Mouse (Mus musculus) T-cell, adult 2 months (primary cell): ENCODE data around the gene Nsd2.
"Not testable (repeated sequence)": the region's sequence is repeated elsewhere in the genome, so short reads cannot be mapped to it uniquely, and the experiment has no call there.

ENCODE experiments used
- DNase-seq: peaks from one replicate; pipeline ENCODE4 v3.0.0; 2022; ENCODE audit warnings: low spot score

The Nsd2 gene

GRCm38 (mm10) chr5:33851466-33851865, 30.9 kb downstream of the Nsd2 start:
- DNase-seq, result no peak

- DNase-seq, result no peak
Observed at GRCm38 (mm10) chr5:33853086-33853485, 32.6 kb downstream of the Nsd2 start.

- DNase-seq, result peak; percentile 10
Observed at GRCm38 (mm10) chr5:33854019-33854418, 33.5 kb downstream of the Nsd2 start.

GRCm38 (mm10) chr5:33857693-33858092, 37.2 kb downstream of the Nsd2 start:
- DNase-seq, result no peak

- DNase-seq, result no peak
Observed at GRCm38 (mm10) chr5:33875472-33875871, 54.9 kb downstream of the Nsd2 start.

GRCm38 (mm10) chr5:33881118-33881517, 60.6 kb downstream of the Nsd2 start:
- DNase-seq, result no peak

- no peak for DNase-seq
Observed at GRCm38 (mm10) chr5:33893406-33893805, 72.9 kb downstream of the Nsd2 start.

GRCm38 (mm10) chr5:33895116-33895515, 74.6 kb downstream of the Nsd2 start:
- no peak for DNase-seq

- DNase-seq, result no peak
Observed at GRCm38 (mm10) chr5:33897158-33897557, 76.6 kb downstream of the Nsd2 start.

GRCm38 (mm10) chr5:33898671-33899070, 78.1 kb downstream of the Nsd2 start:
- no peak for DNase-seq

- DNase-seq, result no peak
Observed at GRCm38 (mm10) chr5:33899245-33899644, 78.7 kb downstream of the Nsd2 start.

- no peak for DNase-seq
Observed at GRCm38 (mm10) chr5:33900101-33900500, 79.6 kb downstream of the Nsd2 start.

- no peak for DNase-seq
Observed at GRCm38 (mm10) chr5:33900701-33901263, 80.3 kb downstream of the Nsd2 start.

GRCm38 (mm10) chr5:33901278-33901677, 80.8 kb downstream of the Nsd2 start:
- no peak for DNase-seq

GRCm38 (mm10) chr5:33902696-33903095, 82.2 kb downstream of the Nsd2 start:
- no peak for DNase-seq

- no peak for DNase-seq
Observed at GRCm38 (mm10) chr5:33903176-33903575, 82.7 kb downstream of the Nsd2 start.

- not testable (repeated sequence) for DNase-seq
Observed at GRCm38 (mm10) chr5:33915031-33915430, 94.5 kb downstream of the Nsd2 start.

GRCm38 (mm10) chr5:33916616-33917015, 96.1 kb downstream of the Nsd2 start:
- DNase-seq, result not testable (repeated sequence)

- DNase-seq, result no peak
Observed at GRCm38 (mm10) chr5:33919466-33919865, 98.9 kb downstream of the Nsd2 start.

GRCm38 (mm10) chr5:33920037-33920436, 99.5 kb downstream of the Nsd2 start:
- DNase-seq, result no peak

GRCm38 (mm10) chr5:33920924-33921323, 100.4 kb downstream of the Nsd2 start:
- DNase-seq, result no peak

GRCm38 (mm10) chr5:33921486-33922235, 101.1 kb downstream of the Nsd2 start:
- DNase-seq, result no peak

GRCm38 (mm10) chr5:33922566-33922965, 102.0 kb downstream of the Nsd2 start:
- DNase-seq, result no peak

- no peak for DNase-seq
Observed at GRCm38 (mm10) chr5:33926170-33926569, 105.6 kb downstream of the Nsd2 start.
